Mouse (Mus musculus): Measurements from ENCODE around the gene Ptpra. TPM values are rescaled to one million over a fixed set of nuclear protein-coding genes. Genes with fewer than 3 reads are reported as not detected.
"Not testable (repeated sequence)": the region's sequence is repeated elsewhere in the genome, so short reads cannot be mapped to it uniquely, and the experiment has no call there.

Ptpra gene
- polyA plus RNA-seq, 1 experiment from 2014 or later: 28.2 TPM

DNA sequence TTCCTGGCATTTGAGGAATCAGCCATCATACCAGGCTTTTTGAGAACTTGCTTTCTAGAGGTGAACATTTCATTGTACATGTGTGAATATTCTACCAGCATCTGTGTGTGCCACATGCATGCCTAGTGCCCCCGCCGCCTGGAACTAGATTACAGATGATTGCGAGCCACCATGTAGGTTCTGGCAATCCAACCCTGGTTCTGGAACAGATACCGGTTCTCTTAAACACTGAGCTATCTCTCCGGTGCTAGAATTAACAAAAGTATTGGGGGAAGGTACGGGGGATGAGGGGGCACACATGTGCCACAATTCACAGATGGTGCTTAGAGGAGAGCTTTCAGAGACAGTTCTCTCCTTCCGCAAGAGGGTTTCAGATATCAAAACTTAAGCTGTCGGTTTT is 63.8 kb downstream of the Ptpra start:
- no peak overlapping the region for H3K4me3 ChIP-seq (ENCODE audit: low read depth, low read length)
- H3K9me3 ChIP-seq (ENCODE audit: control insufficient read depth): no peaks in the 10 kb centered on the region
- ATAC-seq: no peak
- no peak overlapping the region for H3K9ac ChIP-seq (ENCODE audit: low read depth, low read length)
- H3K27ac ChIP-seq (ENCODE audit: low read depth, low read length): no peak overlapping the region
- no peak overlapping the region for H3K4me2 ChIP-seq (replicated peaks; ENCODE audit: low read depth)
- no peaks in the 10 kb centered on the region for H3K4me1 ChIP-seq (replicated peaks; ENCODE audit: control insufficient read depth, insufficient read depth, low read length)
- TF ChIP-seq CTCF (IDR thresholded peaks at IDR 0.05; ENCODE audit: low read depth): no peak
- no peaks in the 10 kb centered on the region for H3K27me3 ChIP-seq (replicated peaks; ENCODE audit: control insufficient read depth, insufficient read depth, low read length)
- WGBS: 97% methylated on average over 8 of the region's 8 CpGs
- peaks cover 11% of the 10 kb centered on the region; the same call in 1 of the 2 replicates for H3K36me3 ChIP-seq (ENCODE audit: control insufficient read depth, insufficient read depth)

DNA sequence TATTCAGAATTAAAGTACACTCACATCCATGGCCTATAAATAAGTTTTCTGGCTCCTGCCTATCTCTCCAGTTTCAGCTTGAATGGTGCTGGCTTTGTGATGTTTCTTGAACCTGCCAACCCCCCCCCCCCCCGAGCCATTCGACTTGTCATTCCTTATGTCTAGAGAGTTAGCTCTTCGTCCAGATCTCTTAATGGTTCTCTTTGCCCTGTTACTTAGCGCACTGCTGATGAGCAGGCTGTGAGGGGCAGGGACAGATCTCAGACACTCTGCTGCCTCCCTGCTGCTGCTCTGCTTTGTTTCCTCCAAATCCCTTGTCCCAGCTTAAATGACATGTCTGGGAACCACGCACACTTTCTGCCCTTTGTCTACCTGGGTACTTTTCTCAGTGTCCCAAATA is 65.7 kb downstream of the Ptpra start:
- Histone ChIP-seq H3K27me3 (replicated peaks; ENCODE audit: control insufficient read depth, insufficient read depth, low read length) (no peaks in the 10 kb centered on the region), H3K9ac (ENCODE audit: low read depth, low read length) (no peak overlapping the region), H3K9me3 (ENCODE audit: control insufficient read depth) (no peaks in the 10 kb centered on the region), H3K27ac (ENCODE audit: low read depth, low read length) (no peak overlapping the region), H3K4me1 (replicated peaks; ENCODE audit: control insufficient read depth, insufficient read depth, low read length) (no peaks in the 10 kb centered on the region), H3K4me3 (ENCODE audit: low read depth, low read length) (no peak overlapping the region), H3K4me2 (replicated peaks; ENCODE audit: low read depth) (no peak overlapping the region), H3K36me3 (ENCODE audit: control insufficient read depth, insufficient read depth) (peaks cover 14% of the 10 kb centered on the region; the same call in 1 of the 2 replicates)
- TF ChIP-seq CTCF (IDR thresholded peaks at IDR 0.05; ENCODE audit: low read depth): no peak
- ATAC-seq: no peak
- 77% methylated on average over 5 of the region's 5 CpGs for WGBS

DNA sequence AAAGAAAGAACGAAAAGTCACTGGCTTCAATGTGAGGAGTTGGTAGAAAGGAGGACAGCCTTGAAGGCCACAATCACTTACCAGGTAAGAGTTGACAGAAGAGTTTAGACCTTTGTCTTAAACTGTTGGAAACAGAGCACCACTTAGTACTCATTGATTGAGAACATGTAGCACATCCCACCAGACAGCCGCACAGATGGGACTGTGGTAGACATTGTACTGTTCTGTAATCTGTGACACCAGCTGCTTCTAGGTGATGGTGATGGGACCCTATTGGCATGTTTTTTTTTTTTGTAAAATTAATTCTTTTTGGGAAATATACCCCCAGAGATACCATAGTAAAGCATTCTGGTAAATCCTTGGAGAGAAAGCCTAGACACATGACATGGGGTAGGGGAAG is 71.8 kb downstream of the Ptpra start:
- H3K4me2 ChIP-seq (replicated peaks; ENCODE audit: low read depth): no peak overlapping the region
- no peaks in the 10 kb centered on the region for H3K27me3 ChIP-seq (replicated peaks; ENCODE audit: control insufficient read depth, insufficient read depth, low read length)
- H3K4me1 ChIP-seq (replicated peaks; ENCODE audit: control insufficient read depth, insufficient read depth, low read length): no peaks in the 10 kb centered on the region
- TF ChIP-seq CTCF (IDR thresholded peaks at IDR 0.05; ENCODE audit: low read depth): no peak
- WGBS: 95% methylated on average over 2 of the region's 2 CpGs
- no peak overlapping the region for H3K4me3 ChIP-seq (ENCODE audit: low read depth, low read length)
- no peak for ATAC-seq
- no peak overlapping the region for H3K9ac ChIP-seq (ENCODE audit: low read depth, low read length)
- no peak overlapping the region for H3K27ac ChIP-seq (ENCODE audit: low read depth, low read length)
- H3K9me3 ChIP-seq (ENCODE audit: control insufficient read depth): no peaks in the 10 kb centered on the region
- peaks cover 25% of the 10 kb centered on the region for H3K36me3 ChIP-seq (ENCODE audit: control insufficient read depth, insufficient read depth)

DNA sequence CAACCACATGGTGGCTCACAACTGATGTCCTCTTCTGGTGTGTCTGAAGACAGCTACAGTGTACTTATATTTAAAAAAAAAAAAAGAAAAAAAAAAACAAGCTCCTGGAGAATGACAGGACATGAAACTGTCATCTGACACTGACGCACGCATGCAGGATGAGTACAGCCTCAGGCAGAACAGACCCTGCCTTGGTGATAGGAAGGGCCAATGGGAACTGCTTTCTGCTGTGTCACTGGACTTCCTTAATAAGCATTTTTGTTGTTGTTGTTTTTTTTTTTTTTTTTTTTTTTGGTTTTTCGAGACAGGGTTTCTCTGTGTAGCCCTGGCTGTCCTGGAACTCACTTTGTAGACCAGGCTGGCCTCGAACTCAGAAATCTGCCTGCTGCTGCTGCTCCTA is 75.4 kb downstream of the Ptpra start:
- H3K27ac ChIP-seq (ENCODE audit: low read depth, low read length); H3K27me3 ChIP-seq (replicated peaks; ENCODE audit: control insufficient read depth, insufficient read depth, low read length); H3K4me1 ChIP-seq (replicated peaks; ENCODE audit: control insufficient read depth, insufficient read depth, low read length); ATAC-seq; H3K4me3 ChIP-seq (ENCODE audit: low read depth, low read length); H3K9me3 ChIP-seq (ENCODE audit: control insufficient read depth); H3K9ac ChIP-seq (ENCODE audit: low read depth, low read length); H3K4me2 ChIP-seq (replicated peaks; ENCODE audit: low read depth): not testable (repeated sequence)
- 88% methylated on average over 4 of the region's 4 CpGs for WGBS
- H3K36me3 ChIP-seq (ENCODE audit: control insufficient read depth, insufficient read depth): peaks cover 25% of the 10 kb centered on the region

DNA sequence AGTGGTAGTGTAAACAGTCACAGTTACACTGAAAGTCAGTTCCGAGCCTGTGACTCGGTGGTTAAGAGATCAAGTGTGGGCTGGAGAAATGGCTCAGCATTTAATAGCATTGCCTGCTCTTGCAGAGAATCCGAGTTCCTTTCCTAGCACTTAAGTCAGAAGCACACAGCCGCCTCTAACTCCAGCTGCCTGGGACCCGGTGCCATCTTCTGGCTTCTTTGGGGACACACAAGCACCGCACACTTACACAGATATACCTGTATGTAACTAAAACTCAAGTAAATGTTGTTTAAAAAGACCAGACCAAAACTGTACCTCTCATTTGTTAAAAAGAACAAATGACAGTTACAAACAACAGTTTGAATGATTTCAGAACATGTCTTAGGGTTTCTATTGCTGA is 78.4 kb downstream of the Ptpra start:
- Histone ChIP-seq H3K27ac (ENCODE audit: low read depth, low read length) (no peak overlapping the region), H3K9me3 (ENCODE audit: control insufficient read depth) (no peaks in the 10 kb centered on the region), H3K4me3 (ENCODE audit: low read depth, low read length) (no peak overlapping the region), H3K27me3 (replicated peaks; ENCODE audit: control insufficient read depth, insufficient read depth, low read length) (no peaks in the 10 kb centered on the region), H3K4me1 (replicated peaks; ENCODE audit: control insufficient read depth, insufficient read depth, low read length) (no peaks in the 10 kb centered on the region), H3K36me3 (ENCODE audit: control insufficient read depth, insufficient read depth) (peaks cover 34% of the 10 kb centered on the region), H3K9ac (ENCODE audit: low read depth, low read length) (no peak overlapping the region), H3K4me2 (replicated peaks; ENCODE audit: low read depth) (no peak overlapping the region)
- no peak for ATAC-seq
- no peak; the same call in 1 of the 2 replicates for TF ChIP-seq CTCF (IDR thresholded peaks at IDR 0.05; ENCODE audit: low read depth)
- 85% methylated on average over 6 of the region's 6 CpGs for WGBS

DNA sequence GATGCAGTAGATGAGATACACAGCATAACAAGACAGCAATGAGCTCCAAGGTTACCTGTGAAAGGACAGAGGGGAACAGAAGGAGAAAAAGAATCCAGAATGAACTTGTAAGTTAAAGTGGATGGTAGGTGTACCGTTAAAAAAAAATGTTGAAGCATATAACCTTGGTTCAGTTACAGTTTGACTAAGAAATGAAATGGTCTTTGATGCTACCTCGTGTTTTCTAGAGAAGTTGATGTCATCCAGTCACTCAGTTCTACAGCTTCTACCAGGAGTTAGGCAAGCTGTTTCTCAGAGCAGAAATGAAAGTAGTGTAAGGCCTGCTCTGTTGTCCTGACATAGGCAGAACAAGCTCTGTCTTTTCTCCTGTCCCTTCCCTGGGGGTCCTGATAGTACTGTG is 79.2 kb downstream of the Ptpra start:
- Histone ChIP-seq H3K9me3 (ENCODE audit: control insufficient read depth) (no peaks in the 10 kb centered on the region), H3K36me3 (ENCODE audit: control insufficient read depth, insufficient read depth) (peaks cover 37% of the 10 kb centered on the region), H3K4me1 (replicated peaks; ENCODE audit: control insufficient read depth, insufficient read depth, low read length) (no peaks in the 10 kb centered on the region), H3K4me3 (ENCODE audit: low read depth, low read length) (no peak overlapping the region), H3K27me3 (replicated peaks; ENCODE audit: control insufficient read depth, insufficient read depth, low read length) (no peaks in the 10 kb centered on the region), H3K9ac (ENCODE audit: low read depth, low read length) (no peak overlapping the region), H3K4me2 (replicated peaks; ENCODE audit: low read depth) (no peak overlapping the region), H3K27ac (ENCODE audit: low read depth, low read length) (no peak overlapping the region)
- 85% methylated on average over 2 of the region's 2 CpGs for WGBS
- ATAC-seq: no peak
- no peak for TF ChIP-seq CTCF (IDR thresholded peaks at IDR 0.05; ENCODE audit: low read depth)

DNA sequence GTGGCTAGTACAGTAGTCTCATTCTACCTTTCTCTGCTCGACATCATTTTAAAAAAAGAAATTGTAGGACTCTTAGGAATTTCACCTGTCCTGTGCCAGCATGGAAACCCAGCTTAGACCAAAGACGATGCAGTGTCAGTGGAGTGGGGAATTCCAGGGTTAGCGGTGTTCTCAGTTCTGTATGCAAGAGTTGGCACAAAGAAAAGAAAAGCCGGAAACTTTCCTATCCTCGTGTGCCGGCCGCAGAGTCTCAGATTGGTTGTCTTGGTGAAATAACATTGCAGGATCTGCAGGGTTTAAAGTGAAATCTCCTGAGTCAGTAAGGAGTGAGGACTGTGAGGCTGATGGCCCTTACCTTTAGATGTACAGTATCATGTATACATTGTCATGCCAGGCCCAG is 79.8 kb downstream of the Ptpra start:
- TF ChIP-seq CTCF (IDR thresholded peaks at IDR 0.05; ENCODE audit: low read depth): no peak
- Histone ChIP-seq H3K4me3 (ENCODE audit: low read depth, low read length) (no peak overlapping the region), H3K4me1 (replicated peaks; ENCODE audit: control insufficient read depth, insufficient read depth, low read length) (no peaks in the 10 kb centered on the region), H3K4me2 (replicated peaks; ENCODE audit: low read depth) (no peak overlapping the region), H3K36me3 (ENCODE audit: control insufficient read depth, insufficient read depth) (peaks cover 33% of the 10 kb centered on the region), H3K27ac (ENCODE audit: low read depth, low read length) (no peak overlapping the region), H3K9me3 (ENCODE audit: control insufficient read depth) (no peaks in the 10 kb centered on the region), H3K9ac (ENCODE audit: low read depth, low read length) (no peak overlapping the region), H3K27me3 (replicated peaks; ENCODE audit: control insufficient read depth, insufficient read depth, low read length) (no peaks in the 10 kb centered on the region)
- no peak for ATAC-seq
- 96% methylated on average over 7 of the region's 7 CpGs for WGBS
